Mouse (Mus musculus) heart, adult 18-20 months (tissue): ENCODE results near the gene Fcrl6. TPM values are rescaled to one million over a fixed set of nuclear protein-coding genes. Genes with fewer than 3 reads are reported as not detected.

Source experiments
- total RNA-seq, 2 experiments: library from RNA; stranded (reverse); gene quantifications; 2 replicates each; pipeline ENCODE4 v1.2.3; 2021

Fcrl6 gene
- total RNA-seq, 2 experiments from 2014 or later: not detected

Other genes with a start within 250 kb of the Fcrl6 start
- gene Pigm, start 226.0 kb downstream of the Fcrl6 start, total RNA-seq: 1 to 10 TPM; 3.2 to 4.2 TPM
- 1 to 10 TPM; 1.2 to 2.2 TPM for gene Slamf9, start 127.2 kb downstream of the Fcrl6 start, total RNA-seq
- gene Igsf9, start 120.8 kb downstream of the Fcrl6 start, total RNA-seq: under 1 TPM; 0.28 to 0.45 TPM
- 10 to 100 TPM; 56.8 to 58.8 TPM for gene Tagln2, start 102.5 kb downstream of the Fcrl6 start, total RNA-seq
- gene Cfap45, start 81.8 kb downstream of the Fcrl6 start, total RNA-seq: 1 to 10 TPM in 1 of 2 experiments, not detected in 1; 1.2 TPM
- gene Vsig8, start 46.6 kb downstream of the Fcrl6 start, total RNA-seq: not detected
- under 1 TPM; 0.37 to 0.39 TPM for gene Slamf8, start 12.0 kb downstream of the Fcrl6 start, total RNA-seq
- 10 to 100 TPM in 1 of 2 experiments, 1 to 10 TPM in 1; 9.8 to 10.4 TPM for gene Dusp23, start 30.4 kb upstream of the Fcrl6 start, total RNA-seq
- gene Crp, start 95.5 kb upstream of the Fcrl6 start, total RNA-seq: under 1 TPM in 1 of 2 experiments, not detected in 1; 0.33 TPM